Mouse (Mus musculus): ENCODE results near the gene Mtx1.

GRCm38 (mm10) chr3:89187197-89187596 is 39.7 kb downstream of the Mtx1 start:
- TF ChIP-seq CTCF (IDR thresholded peaks at IDR 0.05; ENCODE audit: low read depth) = no peak
- TF ChIP-seq EP300 (IDR thresholded peaks at IDR 0.05; ENCODE audit: low read depth) = no peak
